Mouse (Mus musculus): ENCODE data around the gene Kctd3. TPM values are rescaled to one million over a fixed set of nuclear protein-coding genes. Genes with fewer than 3 reads are reported as not detected.

Gene Kctd3
- polyA plus RNA-seq, 1 experiment from 2014 or later, result 36.2 TPM

- 88% methylated on average over 4 of the region's 4 CpGs for WGBS
- no peak overlapping the region for H3K4me2 ChIP-seq (replicated peaks; ENCODE audit: low read depth, low read length)
- no peak for ATAC-seq (ENCODE audit: insufficient number of reproducible peaks, insufficient read depth, low FRiP score, low read depth)
Observed at GRCm38 (mm10) chr1:188952501-188952900, 55.1 kb downstream of the Kctd3 start.

DNA sequence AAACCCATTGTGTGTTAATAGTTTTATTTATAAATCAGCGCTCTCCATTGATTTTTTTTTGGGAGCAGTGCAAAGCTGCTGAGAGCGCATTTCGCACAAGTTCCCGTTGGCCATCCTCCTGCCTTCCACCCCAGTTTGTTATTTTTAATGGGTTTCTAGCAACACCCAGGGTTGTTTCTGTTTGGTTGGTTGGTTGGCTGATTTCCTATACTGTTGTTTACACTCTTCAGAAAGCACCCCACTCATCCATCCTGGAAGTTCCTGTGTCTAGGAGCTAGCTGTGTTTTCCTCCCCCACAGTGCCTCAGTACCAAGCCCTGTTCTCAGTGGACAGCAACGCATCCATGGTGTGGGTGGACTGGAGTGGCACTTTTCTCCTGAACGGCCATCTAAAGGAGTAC lies 56.5 kb downstream of the Kctd3 start:
- no peak overlapping the region for H3K4me3 ChIP-seq (ENCODE audit: low read depth, low read length)
- H3K36me3 ChIP-seq (ENCODE audit: control insufficient read depth, insufficient read depth, low read length), result no peaks in the 10 kb centered on the region
- H3K27ac ChIP-seq (ENCODE audit: low read length), result no peak overlapping the region
- H3K9ac ChIP-seq (replicated peaks; ENCODE audit: low read depth, low read length), result no peak overlapping the region
- no peaks in the 10 kb centered on the region for H3K27me3 ChIP-seq (ENCODE audit: control insufficient read depth, insufficient read depth, low read length)
- H3K4me2 ChIP-seq (replicated peaks; ENCODE audit: low read depth, low read length), result no peak overlapping the region
- no peaks in the 10 kb centered on the region for H3K9me3 ChIP-seq (ENCODE audit: control insufficient read depth, low read depth, low read length)
- 85% methylated on average over 6 of the region's 6 CpGs for WGBS
- H3K4me1 ChIP-seq (ENCODE audit: control insufficient read depth, insufficient read depth, low read length), result no peaks in the 10 kb centered on the region
- ATAC-seq (ENCODE audit: insufficient number of reproducible peaks, insufficient read depth, low FRiP score, low read depth), result no peak

More at GRCm38 (mm10) chr1:188952501-188952900, 55.1 kb downstream of the Kctd3 start:
- no peak overlapping the region for H3K27ac ChIP-seq (ENCODE audit: low read length)
- H3K4me3 ChIP-seq (ENCODE audit: low read depth, low read length), result no peak overlapping the region
- no peaks in the 10 kb centered on the region for H3K4me1 ChIP-seq (ENCODE audit: control insufficient read depth, insufficient read depth, low read length)
- no peaks in the 10 kb centered on the region for H3K27me3 ChIP-seq (ENCODE audit: control insufficient read depth, insufficient read depth, low read length)
- no peaks in the 10 kb centered on the region for H3K9me3 ChIP-seq (ENCODE audit: control insufficient read depth, low read depth, low read length)
- H3K36me3 ChIP-seq (ENCODE audit: control insufficient read depth, insufficient read depth, low read length), result no peaks in the 10 kb centered on the region
- H3K9ac ChIP-seq (replicated peaks; ENCODE audit: low read depth, low read length), result no peak overlapping the region

- Histone ChIP-seq H3K4me1 (ENCODE audit: control insufficient read depth, insufficient read depth, low read length) (no peaks in the 10 kb centered on the region), H3K9ac (replicated peaks; ENCODE audit: low read depth, low read length) (no peak overlapping the region), H3K27me3 (ENCODE audit: control insufficient read depth, insufficient read depth, low read length) (no peaks in the 10 kb centered on the region), H3K9me3 (ENCODE audit: control insufficient read depth, low read depth, low read length) (no peaks in the 10 kb centered on the region), H3K4me2 (replicated peaks; ENCODE audit: low read depth, low read length) (no peak overlapping the region), H3K4me3 (ENCODE audit: low read depth, low read length) (no peak overlapping the region), H3K27ac (ENCODE audit: low read length) (no peak overlapping the region), H3K36me3 (ENCODE audit: control insufficient read depth, insufficient read depth, low read length) (no peaks in the 10 kb centered on the region)
- no peak for ATAC-seq (ENCODE audit: insufficient number of reproducible peaks, insufficient read depth, low FRiP score, low read depth)
- 76% methylated on average over 9 of the region's 9 CpGs for WGBS
Observed at GRCm38 (mm10) chr1:188948276-188948675, 59.4 kb downstream of the Kctd3 start.

DNA sequence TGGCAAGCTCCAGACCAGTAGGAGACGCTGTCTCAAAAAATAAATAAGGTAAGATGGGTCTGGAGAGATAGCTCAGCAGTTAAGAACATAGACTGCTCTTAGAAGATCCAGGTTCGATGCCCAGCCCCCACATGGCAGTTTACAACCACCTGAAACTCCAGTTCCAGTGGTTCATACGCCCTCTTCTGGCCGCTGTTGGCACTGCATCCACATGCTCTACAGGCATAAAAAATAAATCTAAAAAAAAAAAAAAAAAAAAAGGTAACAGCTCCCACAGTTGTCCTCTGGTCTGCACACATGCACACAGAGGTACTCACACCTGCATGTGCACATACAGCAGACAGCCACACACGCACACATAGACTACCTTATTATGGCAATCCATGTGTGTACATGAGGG lies 59.8 kb downstream of the Kctd3 start:
- H3K4me3 ChIP-seq (ENCODE audit: low read depth, low read length), result no peak overlapping the region
- ATAC-seq (ENCODE audit: insufficient number of reproducible peaks, insufficient read depth, low FRiP score, low read depth), result no peak
- H3K27me3 ChIP-seq (ENCODE audit: control insufficient read depth, insufficient read depth, low read length), result no peaks in the 10 kb centered on the region
- no peaks in the 10 kb centered on the region for H3K4me1 ChIP-seq (ENCODE audit: control insufficient read depth, insufficient read depth, low read length)
- WGBS, result 68% methylated on average over 5 of the region's 5 CpGs
- H3K4me2 ChIP-seq (replicated peaks; ENCODE audit: low read depth, low read length), result no peak overlapping the region
- no peaks in the 10 kb centered on the region for H3K9me3 ChIP-seq (ENCODE audit: control insufficient read depth, low read depth, low read length)
- H3K36me3 ChIP-seq (ENCODE audit: control insufficient read depth, insufficient read depth, low read length), result no peaks in the 10 kb centered on the region
- no peak overlapping the region for H3K27ac ChIP-seq (ENCODE audit: low read length)
- H3K9ac ChIP-seq (replicated peaks; ENCODE audit: low read depth, low read length), result no peak overlapping the region

- no peaks in the 10 kb centered on the region for H3K9me3 ChIP-seq (ENCODE audit: control insufficient read depth, low read depth, low read length)
- no peak overlapping the region for H3K4me2 ChIP-seq (replicated peaks; ENCODE audit: low read depth, low read length)
- ATAC-seq (ENCODE audit: insufficient number of reproducible peaks, insufficient read depth, low FRiP score, low read depth), result no peak
- H3K27me3 ChIP-seq (ENCODE audit: control insufficient read depth, insufficient read depth, low read length), result no peaks in the 10 kb centered on the region
- no peaks in the 10 kb centered on the region for H3K4me1 ChIP-seq (ENCODE audit: control insufficient read depth, insufficient read depth, low read length)
- no peak overlapping the region for H3K27ac ChIP-seq (ENCODE audit: low read length)
- H3K36me3 ChIP-seq (ENCODE audit: control insufficient read depth, insufficient read depth, low read length), result no peaks in the 10 kb centered on the region
- WGBS, result 80% methylated on average over 11 of the region's 11 CpGs
- no peak overlapping the region for H3K9ac ChIP-seq (replicated peaks; ENCODE audit: low read depth, low read length)
- no peak overlapping the region for H3K4me3 ChIP-seq (ENCODE audit: low read depth, low read length)
Observed at GRCm38 (mm10) chr1:188946849-188947248, 60.8 kb downstream of the Kctd3 start.

DNA sequence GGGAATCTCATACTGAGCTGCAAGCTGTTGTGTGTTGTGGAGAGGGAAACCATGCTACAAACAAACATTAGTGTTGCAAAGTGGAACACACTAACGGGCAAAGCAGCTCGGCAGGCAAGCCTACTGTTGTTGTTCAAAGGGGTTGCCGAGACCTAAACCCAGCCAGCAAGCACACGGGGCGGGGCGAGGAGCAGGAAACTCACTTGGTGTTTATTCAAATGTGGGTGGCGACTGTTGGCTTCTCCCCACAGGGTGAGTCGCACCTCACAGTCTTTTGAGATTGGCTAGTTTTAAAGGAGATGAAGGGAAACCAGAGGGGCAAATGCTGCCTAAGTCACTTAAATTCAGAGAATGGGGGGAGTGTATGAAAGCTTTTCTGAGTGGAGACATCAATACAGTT lies 62.3 kb downstream of the Kctd3 start:
- Histone ChIP-seq H3K4me2 (replicated peaks; ENCODE audit: low read depth, low read length) (no peak overlapping the region), H3K9me3 (ENCODE audit: control insufficient read depth, low read depth, low read length) (no peaks in the 10 kb centered on the region), H3K27ac (ENCODE audit: low read length) (no peak overlapping the region), H3K36me3 (ENCODE audit: control insufficient read depth, insufficient read depth, low read length) (no peaks in the 10 kb centered on the region), H3K4me3 (ENCODE audit: low read depth, low read length) (no peak overlapping the region), H3K27me3 (ENCODE audit: control insufficient read depth, insufficient read depth, low read length) (no peaks in the 10 kb centered on the region), H3K4me1 (ENCODE audit: control insufficient read depth, insufficient read depth, low read length) (no peaks in the 10 kb centered on the region), H3K9ac (replicated peaks; ENCODE audit: low read depth, low read length) (no peak overlapping the region)
- no peak for ATAC-seq (ENCODE audit: insufficient number of reproducible peaks, insufficient read depth, low FRiP score, low read depth)
- WGBS, result 14% methylated on average over 8 of the region's 8 CpGs

GRCm38 (mm10) chr1:188937246-188937780 lies 70.3 kb downstream of the Kctd3 start:
- no peak overlapping the region for H3K4me2 ChIP-seq (replicated peaks; ENCODE audit: low read depth, low read length)
- 82% methylated on average over 14 of the region's 14 CpGs for WGBS
- H3K4me1 ChIP-seq (ENCODE audit: control insufficient read depth, insufficient read depth, low read length), result no peaks in the 10 kb centered on the region
- no peaks in the 10 kb centered on the region for H3K27me3 ChIP-seq (ENCODE audit: control insufficient read depth, insufficient read depth, low read length)
- H3K36me3 ChIP-seq (ENCODE audit: control insufficient read depth, insufficient read depth, low read length), result no peaks in the 10 kb centered on the region
- ATAC-seq (ENCODE audit: insufficient number of reproducible peaks, insufficient read depth, low FRiP score, low read depth), result no peak
- no peak overlapping the region for H3K4me3 ChIP-seq (ENCODE audit: low read depth, low read length)
- no peaks in the 10 kb centered on the region for H3K9me3 ChIP-seq (ENCODE audit: control insufficient read depth, low read depth, low read length)
- H3K27ac ChIP-seq (ENCODE audit: low read length), result no peak overlapping the region
- H3K9ac ChIP-seq (replicated peaks; ENCODE audit: low read depth, low read length), result no peak overlapping the region
